Mouse (Mus musculus) ES-Bruce4 (cell line): ENCODE measurements around the gene Rarg.
A peak's percentile ranks its signal among the peaks of the same experiment; 100 is the strongest.

Experiments
- CTCF ChIP-seq: IDR thresholded peaks from one replicate; pipeline ENCODE4 v1.8.1; 2011; ENCODE audit warnings: low read depth, low read length
- EP300 ChIP-seq: IDR thresholded peaks from 2 replicates; pipeline ENCODE4 v1.6.1; 2011; ENCODE audit warnings: low read depth, low read length; ENCODE audit not compliant: insufficient read depth
- POLR2A ChIP-seq: IDR thresholded peaks from one replicate; pipeline ENCODE4 v1.8.1; 2011; ENCODE audit warnings: low read length; ENCODE audit not compliant: insufficient read depth

DNA sequence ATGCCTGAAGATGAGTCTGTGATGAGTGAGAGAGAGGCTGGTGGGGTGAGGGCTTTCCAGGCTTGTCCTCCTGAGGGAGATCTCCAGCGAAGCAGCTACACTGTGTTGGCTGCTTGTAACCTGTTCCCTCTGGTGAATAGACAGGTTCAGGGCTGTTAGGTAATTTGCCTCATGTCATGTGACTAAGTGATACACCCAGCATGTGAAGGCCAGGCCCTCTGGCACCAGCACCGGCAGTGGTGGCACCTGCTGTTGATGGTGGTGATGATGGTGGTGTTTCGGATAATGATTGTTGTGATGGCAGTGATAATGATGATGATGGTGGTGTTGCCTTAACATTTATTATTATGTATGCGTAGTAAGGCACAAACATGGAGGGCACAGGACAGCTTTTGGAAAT is 46.5 kb downstream of the Rarg start:
- TF ChIP-seq POLR2A (no peak), CTCF (no peak), EP300 (peak; percentile 78)
